Mouse (Mus musculus) kidney, adult 2 months (tissue): ENCODE results near the gene Bmp2k. TPM values are rescaled to one million over a fixed set of nuclear protein-coding genes. Genes with fewer than 3 reads are reported as not detected.

Experiments used
- DNase-seq: peaks from one replicate; pipeline ENCODE4 v3.0.0; 2021
- H3K27ac ChIP-seq: fragments of 200-500 bp; 2 replicates; pipeline ENCODE4 v1.5.1; 2012; ENCODE audit warnings: low read depth, low read length, control low read depth, inconsistent platforms; ENCODE audit not compliant: insufficient read depth
- H3K27me3 ChIP-seq: fragments of 200-500 bp; replicated peaks from 2 replicates; pipeline ENCODE4 v1.6.1; 2012; ENCODE audit warnings: mild to moderate bottlenecking, moderate library complexity, low read length, inconsistent platforms; ENCODE audit not compliant: control insufficient read depth, insufficient read depth
- H3K36me3 ChIP-seq: fragments of 200-500 bp; 2 replicates; pipeline ENCODE4 v1.6.1; 2012; ENCODE audit warnings: mild to moderate bottlenecking, moderate library complexity, low read length, inconsistent platforms; ENCODE audit not compliant: control insufficient read depth, insufficient read depth
- H3K4me1 ChIP-seq: fragments of 200-500 bp; 2 replicates; pipeline ENCODE4 v1.6.1; 2011; ENCODE audit warnings: low read length; ENCODE audit not compliant: control insufficient read depth, insufficient read depth
- H3K4me3 ChIP-seq: fragments of 200-500 bp; 2 replicates; pipeline ENCODE4 v1.5.1; 2011; ENCODE audit warnings: mild to moderate bottlenecking, low read depth, low read length, control low read depth; ENCODE audit not compliant: insufficient read depth
- CTCF ChIP-seq: fragments of 200-500 bp; conservative IDR thresholded peaks from 2 replicates; pipeline ENCODE4 v1.5.1; 2011; ENCODE audit warnings: low read depth, mild to moderate bottlenecking, control low read depth, low read length, moderate library complexity, mixed read lengths; ENCODE audit not compliant: insufficient read depth, insufficient read length
- POLR2A ChIP-seq: fragments of 200-500 bp; IDR thresholded peaks from one replicate; pipeline ENCODE4 v1.6.1; 2011; ENCODE audit warnings: low read depth, low read length, control low read depth
- WGBS: fragments of 180-500 bp; shearing (Covaris S2); methylation state at CpG from one replicate; pipeline ENCODE4 v1.1.7; 2018; 5-methylcytosine and 5-hydroxymethylcytosine counted together
- polyA plus RNA-seq: library from polyadenylated mRNA; depleted of rRNA; stranded (reverse); fragments of >200 nt; gene quantifications from 2 replicates; pipeline ENCODE4 v1.2.3, GENCODE M21; 2012

Gene Bmp2k
- polyA plus RNA-seq, 1 experiment = 12.5 TPM

DNA sequence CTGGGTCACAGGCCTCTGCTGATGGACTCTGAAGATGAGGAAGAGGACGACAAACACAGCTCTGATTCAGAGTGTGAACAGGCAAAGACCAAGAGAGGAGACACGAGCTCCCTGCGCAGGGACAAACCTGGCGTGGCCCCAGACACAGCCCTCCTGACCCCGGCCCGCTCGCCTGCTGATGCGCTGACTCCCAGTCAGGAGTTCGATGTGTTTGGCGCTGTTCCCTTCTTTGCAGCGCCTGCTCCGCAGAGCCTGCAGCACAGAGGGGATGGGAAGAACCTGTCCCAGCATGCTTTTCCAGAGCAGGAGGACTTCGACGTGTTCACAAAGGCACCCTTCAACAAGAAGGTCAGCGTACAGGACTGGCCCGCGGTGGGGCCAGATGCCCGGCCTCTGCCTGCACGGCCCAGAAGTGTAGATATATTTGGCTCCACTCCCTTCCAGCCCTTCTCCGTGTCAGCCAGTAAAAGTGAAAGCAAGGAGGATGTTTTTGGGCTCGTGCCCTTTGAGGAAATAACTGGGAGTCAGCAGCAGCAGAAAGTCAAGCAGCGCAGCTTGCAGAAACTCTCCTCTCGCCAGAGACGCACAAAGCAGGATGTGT lies 89.6 kb downstream of the Bmp2k start:
- TF ChIP-seq POLR2A (no peak), CTCF (no peak)
- Histone ChIP-seq H3K4me1 (peaks cover 9% of the 10 kb centered on the region), H3K4me3 (peak overlapping the region; percentile 39; the same call in 1 of the 2 replicates), H3K27me3 (no peaks in the 10 kb centered on the region), H3K27ac (no peak overlapping the region), H3K36me3 (no peaks in the 10 kb centered on the region)
- peak; percentile 48 for DNase-seq
- WGBS = 73% methylated on average over 24 of the region's 24 CpGs

DNA sequence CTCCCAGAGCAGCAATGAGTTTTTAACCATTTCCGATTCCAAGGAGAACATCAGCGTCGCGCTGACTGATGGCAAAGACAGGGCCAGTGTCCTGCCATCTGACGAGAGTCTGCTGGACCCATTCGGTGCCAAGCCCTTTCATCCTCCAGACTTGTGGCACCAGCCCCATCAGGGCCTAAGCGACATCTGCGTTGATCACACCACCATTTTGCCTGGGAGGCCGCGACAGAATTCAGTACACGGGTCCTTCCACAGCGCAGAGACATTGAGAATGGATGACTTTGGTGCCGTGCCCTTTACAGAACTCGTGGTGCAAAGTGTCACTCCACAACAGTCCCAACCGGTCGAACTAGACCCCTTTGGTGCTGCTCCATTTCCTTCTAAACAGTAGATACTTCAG lies 90.3 kb downstream of the Bmp2k start:
- Histone ChIP-seq H3K27ac (no peak overlapping the region), H3K27me3 (no peaks in the 10 kb centered on the region), H3K4me1 (peaks cover 9% of the 10 kb centered on the region), H3K4me3 (no peak overlapping the region), H3K36me3 (no peaks in the 10 kb centered on the region)
- DNase-seq = no peak
- TF ChIP-seq POLR2A (no peak), CTCF (no peak)
- WGBS = 93% methylated on average over 16 of the region's 16 CpGs

DNA sequence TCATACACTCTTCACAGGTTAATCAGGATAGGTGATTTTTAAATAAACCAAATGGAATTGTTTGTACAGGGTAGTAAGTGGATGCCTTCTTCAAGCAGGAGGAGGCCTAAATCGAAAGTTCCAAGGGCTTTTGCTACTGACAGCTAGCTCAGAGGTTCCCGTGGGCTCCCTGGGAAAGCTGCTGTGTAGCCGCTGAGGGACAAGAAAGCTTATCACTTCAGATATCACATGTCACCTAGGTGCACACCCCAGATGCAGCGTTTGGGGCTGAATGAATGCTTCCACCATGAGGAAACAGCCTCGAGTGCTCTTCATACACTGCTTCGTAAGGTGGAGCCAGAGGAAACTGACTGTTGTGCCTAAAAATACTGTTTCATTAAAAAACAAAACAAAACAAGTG lies 90.7 kb downstream of the Bmp2k start:
- Histone ChIP-seq H3K4me3 (no peak overlapping the region), H3K4me1 (peaks cover 9% of the 10 kb centered on the region), H3K27ac (no peak overlapping the region), H3K27me3 (no peaks in the 10 kb centered on the region), H3K36me3 (no peaks in the 10 kb centered on the region)
- 81% methylated on average over 6 of the region's 6 CpGs for WGBS
- TF ChIP-seq POLR2A (no peak), CTCF (no peak)
- DNase-seq = no peak

- Histone ChIP-seq H3K36me3 (no peaks in the 10 kb centered on the region), H3K27me3 (no peaks in the 10 kb centered on the region), H3K4me1 (peaks cover 9% of the 10 kb centered on the region), H3K4me3 (no peak overlapping the region), H3K27ac (no peak overlapping the region)
- WGBS = 51% methylated on average over 3 of the region's 3 CpGs
- peak; percentile 65 for DNase-seq
- TF ChIP-seq CTCF (no peak), POLR2A (no peak)
Observed at GRCm38 (mm10) chr5:97089426-97089825, 91.9 kb downstream of the Bmp2k start.

- no peak for TF ChIP-seq POLR2A
- TF ChIP-seq CTCF = no peak
- no peak overlapping the region for H3K4me3 ChIP-seq
- H3K27me3 ChIP-seq = no peaks in the 10 kb centered on the region
- peak; percentile 71 for DNase-seq
- peak overlapping the region; percentile 43; the same call in 1 of the 2 replicates for H3K27ac ChIP-seq
- peaks cover 9% of the 10 kb centered on the region for H3K4me1 ChIP-seq
- no peaks in the 10 kb centered on the region for H3K36me3 ChIP-seq
- WGBS = 45% methylated on average over 6 of the region's 6 CpGs
Observed at GRCm38 (mm10) chr5:97090034-97090784, 92.7 kb downstream of the Bmp2k start.

GRCm38 (mm10) chr5:97092970-97093369 lies 95.5 kb downstream of the Bmp2k start:
- H3K4me1 ChIP-seq = peaks cover 9% of the 10 kb centered on the region
- no peak for DNase-seq
- H3K4me3 ChIP-seq = no peak overlapping the region
- H3K36me3 ChIP-seq = no peaks in the 10 kb centered on the region
- TF ChIP-seq CTCF = no peak
- no peak for TF ChIP-seq POLR2A
- WGBS = 83% methylated on average over 8 of the region's 8 CpGs
- H3K27me3 ChIP-seq = no peaks in the 10 kb centered on the region
- no peak overlapping the region for H3K27ac ChIP-seq

DNA sequence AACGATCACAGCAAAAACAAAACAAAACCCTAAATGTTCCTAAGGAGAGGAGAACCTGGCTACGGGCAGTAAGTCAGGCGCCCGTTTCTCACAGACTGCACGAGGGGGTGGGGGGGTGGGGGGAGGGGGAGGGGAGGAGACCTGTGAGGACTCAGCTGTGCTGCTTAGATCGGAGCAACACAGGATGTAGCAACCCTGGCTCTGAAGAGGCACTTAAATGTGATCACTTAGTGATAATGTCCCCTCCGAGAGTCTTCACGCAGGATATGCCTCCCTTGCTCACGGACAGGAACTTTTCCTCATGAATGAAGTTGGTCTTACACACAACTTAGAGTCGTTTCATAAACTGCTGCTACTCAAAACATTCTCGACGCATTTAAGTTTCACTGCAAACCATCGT lies 97.8 kb downstream of the Bmp2k start:
- WGBS = 63% methylated on average over 13 of the region's 13 CpGs
- TF ChIP-seq CTCF (no peak), POLR2A (no peak)
- no peak for DNase-seq
- Histone ChIP-seq H3K4me3 (no peak overlapping the region), H3K27ac (no peak overlapping the region), H3K4me1 (peaks cover 1% of the 10 kb centered on the region; the same call in 1 of the 2 replicates), H3K36me3 (no peaks in the 10 kb centered on the region), H3K27me3 (no peaks in the 10 kb centered on the region)
